Mouse (Mus musculus) gastrocnemius, adult 18-20 months (tissue): ENCODE measurements at regions not wholly inside any gene's neighbourhood (a gene's known extent, or its start where the extent isn't known, plus 50 kb on each side); places are given as distances from the start of the nearest gene placed in this dataset.

Experiments
- DNase-seq: peaks from one replicate; pipeline ENCODE4 v3.0.0; 2021; ENCODE audit warnings: low spot score

- DNase-seq: no peak
Observed at GRCm38 (mm10) chr16:5538836-5539510, 283.2 kb upstream of the Eef2kmt start.

- DNase-seq: peak; percentile 2
Observed at GRCm38 (mm10) chr16:5537286-5538204, 281.8 kb upstream of the Eef2kmt start.

GRCm38 (mm10) chr16:5536515-5536972, 280.8 kb upstream of the Eef2kmt start:
- DNase-seq: no peak

GRCm38 (mm10) chr16:5535414-5535813, 279.6 kb upstream of the Eef2kmt start:
- DNase-seq: no peak

- no peak for DNase-seq
Observed at GRCm38 (mm10) chr16:5534862-5535261, 279.1 kb upstream of the Eef2kmt start.

GRCm38 (mm10) chr16:5534385-5534784, 278.6 kb upstream of the Eef2kmt start:
- DNase-seq: no peak

- DNase-seq: no peak
Observed at GRCm38 (mm10) chr16:5532281-5532680, 276.5 kb upstream of the Eef2kmt start.

- no peak for DNase-seq
Observed at GRCm38 (mm10) chr16:5529823-5530222, 274.0 kb upstream of the Eef2kmt start.

GRCm38 (mm10) chr16:5527936-5528335, 272.2 kb upstream of the Eef2kmt start:
- DNase-seq: no peak

- DNase-seq: no peak
Observed at GRCm38 (mm10) chr16:5524375-5524774, 268.6 kb upstream of the Eef2kmt start.

GRCm38 (mm10) chr16:5523402-5524021, 267.7 kb upstream of the Eef2kmt start:
- DNase-seq: no peak

GRCm38 (mm10) chr16:5517746-5518145, 262.0 kb upstream of the Eef2kmt start:
- no peak for DNase-seq

GRCm38 (mm10) chr16:5515867-5516266, 260.1 kb upstream of the Eef2kmt start:
- DNase-seq: no peak

GRCm38 (mm10) chr16:5507261-5507660, 251.5 kb upstream of the Eef2kmt start:
- no peak for DNase-seq

GRCm38 (mm10) chr16:5501961-5502360, 246.2 kb upstream of the Eef2kmt start:
- no peak for DNase-seq

- no peak for DNase-seq
Observed at GRCm38 (mm10) chr16:5496051-5496685, 240.4 kb upstream of the Eef2kmt start.

GRCm38 (mm10) chr16:5493352-5493751, 237.6 kb upstream of the Eef2kmt start:
- DNase-seq: no peak

- no peak for DNase-seq
Observed at GRCm38 (mm10) chr16:5487259-5487658, 231.5 kb upstream of the Eef2kmt start.

- DNase-seq: no peak
Observed at GRCm38 (mm10) chr16:5483337-5483736, 227.6 kb upstream of the Eef2kmt start.

GRCm38 (mm10) chr16:5480148-5480547, 224.4 kb upstream of the Eef2kmt start:
- DNase-seq: no peak

GRCm38 (mm10) chr16:5478970-5479369, 223.2 kb upstream of the Eef2kmt start:
- DNase-seq: no peak

GRCm38 (mm10) chr16:5471321-5471720, 215.5 kb upstream of the Eef2kmt start:
- DNase-seq: peak; percentile 16
